Mouse (Mus musculus) cortical plate, adult 2 months (tissue): Measurements from ENCODE around the gene Snrnp40.

Experiments used
- CTCF ChIP-seq: fragments of 200-500 bp; IDR thresholded peaks from 2 replicates; pipeline ENCODE4 v1.5.1; 2011; ENCODE audit warnings: mild to moderate bottlenecking, control low read depth, low read length; ENCODE audit not compliant: insufficient read depth; ENCODE audit errors: extremely low read depth
- POLR2A ChIP-seq: fragments of 200-500 bp; IDR thresholded peaks from 2 replicates; pipeline ENCODE4 v1.6.1; 2011; ENCODE audit warnings: mild to moderate bottlenecking, low read length, control low read depth; ENCODE audit not compliant: insufficient read depth; ENCODE audit errors: extremely low read depth

DNA sequence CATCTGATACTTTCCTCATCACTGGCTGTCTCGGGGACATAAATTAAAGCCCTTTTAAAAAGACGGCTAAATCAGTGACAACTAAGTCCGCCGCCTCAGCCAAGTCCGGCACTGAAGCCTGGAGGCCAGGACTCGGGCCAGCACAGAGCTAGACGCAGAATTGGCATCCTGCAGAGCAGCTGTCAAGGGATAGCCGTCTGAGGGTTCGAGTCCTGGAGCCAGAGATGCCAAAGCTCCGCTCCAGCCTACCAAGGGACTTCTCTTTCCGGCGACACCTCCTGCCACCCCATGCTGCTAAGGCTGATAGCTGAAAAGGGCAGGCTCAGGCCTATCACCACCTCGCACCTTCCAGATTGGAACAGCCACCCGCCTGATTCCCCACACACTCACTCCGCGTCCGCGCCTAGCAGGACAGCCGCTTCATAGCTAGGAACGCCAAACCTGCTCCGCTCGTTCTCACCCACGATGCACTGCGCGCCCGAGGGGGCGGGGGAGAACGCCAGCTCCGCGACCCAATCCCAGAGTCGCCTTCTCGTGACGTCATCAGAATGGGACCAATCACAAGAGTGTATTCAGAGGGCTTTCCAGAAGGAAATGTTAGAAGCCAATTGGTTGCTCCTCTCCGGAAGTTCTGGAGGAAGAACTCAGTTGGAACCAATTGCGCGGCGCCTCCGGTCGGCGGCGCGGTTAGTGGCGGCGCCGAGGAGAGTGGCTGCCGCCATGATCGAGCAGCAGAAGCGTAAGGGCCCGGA, at the start of gene Snrnp40, which contains the start of gene Zcchc17:
- TF ChIP-seq POLR2A (peak; percentile 96), CTCF (no peak)
